Mouse (Mus musculus) v-Abl transformed pro-B cells (cell line): ENCODE data around the gene Plscr4.

ENCODE experiments used
- in situ Hi-C, 2 experiments: fragments of 400-800 bp; cut with MboI; formaldehyde crosslinking; loops; one replicate each; pipeline ENCODE4 v1.15.1; 2025; ENCODE audit not compliant: unreplicated experiment in 2 of 2

Gene Plscr4

DNA sequence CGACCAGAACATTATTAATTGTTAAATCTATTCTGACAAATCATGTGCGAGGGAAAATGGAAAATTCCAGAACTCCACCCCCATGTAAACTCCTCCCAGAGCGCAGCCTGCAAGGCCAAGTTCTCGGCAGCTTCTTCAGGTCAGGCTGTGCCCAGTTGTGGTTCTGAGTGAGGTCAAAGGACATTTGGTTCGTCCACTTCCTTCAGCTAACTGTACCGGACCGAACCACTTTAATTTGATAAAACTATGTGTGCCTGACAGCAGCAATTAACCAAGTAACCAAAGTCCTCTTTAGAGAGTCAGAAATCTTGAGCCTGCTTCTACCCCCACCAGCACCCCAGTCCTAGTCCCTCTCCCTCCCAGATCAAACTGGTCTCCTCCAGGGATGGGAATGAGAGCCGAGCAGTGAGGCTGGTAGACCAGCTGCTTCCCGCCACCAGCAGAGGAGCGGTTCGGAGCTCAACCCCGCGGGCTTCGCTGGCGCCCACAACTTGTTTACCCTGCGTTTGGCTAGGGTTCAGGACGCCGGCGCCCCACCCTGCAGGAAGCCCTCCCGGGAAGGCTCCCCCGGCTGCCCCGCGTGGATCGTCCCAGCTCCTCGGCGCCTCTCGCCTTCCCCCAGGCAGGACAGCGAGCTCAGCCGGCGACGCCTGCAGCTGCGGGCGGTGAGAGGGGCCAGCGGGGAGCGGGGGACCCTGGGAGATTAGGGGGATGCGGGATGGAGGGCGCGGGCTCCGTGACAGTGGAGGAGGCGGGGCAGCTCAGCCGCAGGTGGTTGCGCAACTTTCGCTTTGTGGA lies at the start of gene Plscr4:
Gene Plscr4 (plus strand): TSS at position 113 of the 798 bp plus-strand sequence.
- in situ Hi-C loops, result no loop called here

DNA sequence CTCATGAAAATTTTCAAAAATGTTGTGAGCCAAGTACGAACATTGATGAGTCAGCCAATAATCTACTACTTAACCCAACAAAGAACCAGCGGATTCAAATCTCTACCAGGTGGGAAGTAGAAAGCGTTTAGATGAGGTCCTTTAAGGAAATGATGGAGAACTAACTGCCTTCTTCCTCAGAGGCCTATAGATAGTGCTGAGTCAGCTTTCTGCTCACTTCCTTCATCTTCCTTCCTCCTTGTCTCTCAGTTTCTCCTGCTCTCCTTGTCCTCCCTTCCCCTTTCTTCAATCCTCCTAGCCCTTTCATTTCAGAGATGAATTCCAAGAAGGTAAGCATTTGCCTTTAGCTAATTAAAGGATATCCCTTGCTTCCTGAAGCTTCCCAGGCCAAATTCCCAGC lies 46.9 kb upstream of the Plscr4 start:
- in situ Hi-C loops, result no loop called here

DNA sequence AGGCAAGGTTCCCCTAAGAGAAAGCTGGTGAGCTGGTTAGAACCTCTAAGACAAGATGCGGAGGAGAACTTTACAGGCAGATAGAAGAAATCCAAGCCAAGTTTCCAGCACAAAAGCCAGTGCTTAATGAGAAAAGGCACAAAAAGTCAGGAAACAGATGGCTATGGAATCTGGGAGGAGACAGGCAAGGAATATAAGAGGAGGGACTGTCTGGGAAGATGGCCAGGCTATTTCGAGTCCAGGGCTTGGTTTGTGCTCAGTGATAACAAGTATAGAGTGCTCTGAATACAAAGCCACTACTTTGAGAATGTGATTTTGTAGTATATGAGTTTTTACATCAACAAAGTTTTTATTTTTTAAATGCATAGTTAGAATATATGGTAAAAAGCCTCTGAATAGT lies 45.1 kb upstream of the Plscr4 start:
- in situ Hi-C loops, result no loop called here

DNA sequence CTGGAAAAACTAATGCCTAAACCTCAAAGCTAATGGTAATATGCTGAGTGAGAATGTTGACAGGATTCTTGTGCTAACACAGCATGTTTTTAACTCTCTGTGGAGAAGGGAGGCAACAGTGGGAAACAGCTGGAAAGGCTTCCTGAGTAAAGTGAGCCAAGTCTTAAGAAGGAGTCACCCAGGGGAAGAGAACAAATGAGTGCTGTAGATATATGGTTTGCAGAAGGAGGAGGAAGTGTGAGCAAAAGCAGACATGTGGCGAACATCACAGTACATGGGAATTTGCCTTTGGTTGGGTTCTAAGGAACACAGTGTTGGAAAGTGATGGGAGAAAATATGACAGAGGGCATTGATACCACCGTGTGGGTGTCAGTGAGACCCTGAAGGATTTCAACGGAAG lies 43.5 kb upstream of the Plscr4 start:
- in situ Hi-C loops, result no loop called here

DNA sequence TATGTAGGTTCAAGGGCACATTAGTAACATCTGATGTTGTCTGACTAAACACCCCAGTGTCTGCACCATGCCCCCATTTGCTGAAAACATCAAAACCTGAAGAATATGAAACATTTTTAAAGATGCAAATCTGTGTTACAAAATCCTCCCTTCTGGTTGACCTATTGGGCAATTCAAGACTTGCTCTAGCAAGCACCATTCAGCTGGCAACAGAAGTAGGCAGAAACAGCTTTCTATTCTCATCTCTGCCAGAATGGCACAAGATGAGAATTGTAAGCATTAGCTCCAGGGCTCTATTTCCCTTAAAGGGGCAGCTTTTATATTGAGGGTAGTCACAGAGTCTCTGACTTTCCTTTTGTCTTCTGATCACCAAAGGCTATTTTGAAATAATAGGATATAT lies 19.4 kb upstream of the Plscr4 start:
- in situ Hi-C loops, result no loop called here

DNA sequence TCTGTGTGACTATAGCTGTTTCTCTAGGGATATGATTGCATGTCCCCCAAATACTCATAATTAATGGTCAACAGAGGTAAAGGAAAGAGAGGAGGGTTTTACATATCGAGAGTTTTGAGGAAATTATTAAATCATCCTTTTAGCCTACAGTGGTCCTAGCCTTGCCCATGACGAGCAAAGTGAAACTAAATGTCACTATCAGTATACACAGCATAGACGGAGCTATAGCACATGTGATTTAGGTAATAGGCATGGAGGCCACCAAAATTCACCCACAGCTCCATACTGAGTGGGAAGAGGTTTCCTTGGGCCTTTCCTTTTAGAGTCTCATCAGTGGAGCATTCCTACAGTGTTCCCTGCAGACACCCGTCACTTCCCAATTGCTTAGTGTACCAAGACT lies 15.7 kb upstream of the Plscr4 start:
- in situ Hi-C loops, result no loop called here

DNA sequence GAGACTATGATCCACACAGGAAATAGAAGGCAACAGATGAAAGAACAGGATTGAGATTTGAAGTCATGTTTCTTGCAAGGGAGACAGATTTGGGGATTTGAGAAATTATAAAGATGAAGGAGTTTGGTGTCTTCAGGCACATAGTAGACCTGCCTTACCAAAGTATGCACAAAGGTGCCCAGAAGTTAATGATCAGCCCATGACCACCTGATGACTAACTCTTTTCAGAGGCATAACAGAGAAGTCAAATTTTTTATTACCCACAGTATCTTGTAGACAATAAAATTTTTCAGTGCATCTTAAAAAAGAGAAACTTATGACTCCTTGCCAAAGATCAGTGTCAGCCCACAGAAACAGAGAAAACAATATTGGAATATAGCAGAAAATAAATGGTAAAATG lies 12.6 kb upstream of the Plscr4 start:
- in situ Hi-C loops, result no loop called here

DNA sequence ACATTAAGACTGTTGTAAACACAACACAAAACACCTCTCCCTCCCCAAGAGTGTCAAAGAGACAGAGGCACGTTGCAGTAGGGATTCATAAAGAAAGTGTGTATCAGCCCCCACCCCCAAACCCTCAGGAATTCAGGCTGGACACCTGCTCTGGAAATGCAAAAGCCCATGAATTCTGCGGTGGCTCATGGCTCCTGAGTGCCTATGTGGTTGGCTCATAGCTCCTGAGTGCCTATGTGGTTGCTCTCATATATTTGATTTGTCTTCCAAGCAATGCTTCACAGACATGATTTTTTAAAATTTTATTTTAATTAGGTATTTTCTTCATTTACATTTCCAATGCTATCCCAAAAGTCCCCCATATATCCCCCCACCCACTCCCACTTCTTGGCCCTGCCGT lies 568 bp upstream of the Plscr4 start:
- in situ Hi-C loops, result no loop called here

DNA sequence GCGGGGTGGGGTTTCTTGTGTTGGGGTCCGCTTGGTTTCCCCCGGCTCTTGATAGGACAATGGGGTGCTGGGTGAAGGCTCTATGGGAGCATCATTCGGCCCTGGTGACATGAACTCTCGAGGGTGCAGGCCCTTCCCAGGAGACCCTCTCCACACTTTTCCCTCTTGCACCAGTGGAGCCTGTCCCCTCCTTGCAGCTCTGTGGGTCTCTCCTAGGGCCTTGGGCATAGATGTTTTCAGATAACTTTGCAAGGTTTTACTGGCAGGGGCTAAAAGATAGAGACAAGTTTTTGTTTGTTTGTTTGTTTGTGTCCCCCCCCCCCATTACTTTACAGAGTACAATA lies 858 bp downstream of the Plscr4 start:
- in situ Hi-C loops, result no loop called here

DNA sequence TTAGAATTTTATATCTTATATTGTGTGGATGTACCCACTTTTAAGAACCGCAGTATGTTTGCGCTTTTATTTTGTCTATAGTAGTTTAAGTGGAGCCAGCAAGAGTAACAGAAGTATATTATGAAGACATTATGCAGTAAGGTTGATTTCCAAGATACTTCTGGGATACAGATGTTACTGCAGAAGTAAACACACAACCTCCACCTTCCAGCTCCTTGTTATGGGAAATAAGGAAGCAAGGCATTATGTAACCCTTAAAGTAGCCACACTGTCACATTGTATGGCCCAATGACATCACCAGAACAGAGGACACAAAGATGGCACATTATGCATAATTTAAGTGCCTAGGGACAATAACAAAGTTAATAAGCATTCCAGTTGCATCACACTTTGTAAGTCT lies 1.2 kb downstream of the Plscr4 start:
- in situ Hi-C loops, result no loop called here

DNA sequence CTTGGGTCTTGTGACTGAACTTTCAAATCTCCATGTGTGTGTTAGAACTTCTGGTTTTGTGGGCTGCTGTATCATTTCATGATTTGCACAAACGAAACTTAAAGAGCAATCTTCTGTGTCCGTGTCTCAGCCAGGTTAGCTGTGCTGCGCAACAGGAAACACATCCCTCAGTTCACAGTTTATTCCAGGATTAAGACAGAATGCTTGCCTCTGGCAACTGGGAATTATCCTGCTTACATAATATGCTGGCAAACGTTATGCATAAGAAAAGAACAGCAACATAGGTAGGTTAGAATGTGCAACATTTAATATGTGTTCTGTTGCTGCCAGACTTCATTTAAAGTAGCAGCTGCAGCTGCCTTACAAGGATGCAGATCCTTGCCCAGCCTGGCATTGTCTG lies 10.6 kb downstream of the Plscr4 start:
- in situ Hi-C loops, result no loop called here

DNA sequence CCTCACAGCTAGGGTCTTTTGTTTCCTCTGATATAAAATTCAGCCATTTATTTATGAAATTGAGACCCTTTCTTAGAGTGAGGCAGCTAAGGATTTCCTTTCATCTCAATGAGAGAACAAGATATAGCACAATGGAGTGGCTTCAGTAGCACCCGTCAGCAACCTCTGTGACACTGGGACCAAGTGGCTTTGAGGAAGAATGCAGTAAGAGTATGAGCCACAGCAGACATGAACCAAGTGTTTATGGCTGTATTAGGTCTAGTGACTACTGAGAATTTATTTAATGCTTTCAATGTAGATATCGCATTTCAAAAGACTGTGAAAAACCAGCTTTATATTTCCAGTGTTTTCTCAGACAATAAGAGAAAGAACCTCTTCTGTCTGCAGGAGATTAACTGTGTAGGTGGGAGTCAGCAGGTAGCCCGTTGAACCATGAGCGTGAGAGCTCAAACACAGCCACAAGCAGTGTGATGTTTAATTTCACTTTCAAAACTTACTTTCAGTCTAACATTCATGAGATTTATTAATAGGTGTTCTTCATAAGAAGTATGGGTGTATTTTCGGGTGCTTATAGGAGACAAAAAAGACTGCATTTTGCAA lies 15.2 kb downstream of the Plscr4 start:
- in situ Hi-C loops, result no loop called here

DNA sequence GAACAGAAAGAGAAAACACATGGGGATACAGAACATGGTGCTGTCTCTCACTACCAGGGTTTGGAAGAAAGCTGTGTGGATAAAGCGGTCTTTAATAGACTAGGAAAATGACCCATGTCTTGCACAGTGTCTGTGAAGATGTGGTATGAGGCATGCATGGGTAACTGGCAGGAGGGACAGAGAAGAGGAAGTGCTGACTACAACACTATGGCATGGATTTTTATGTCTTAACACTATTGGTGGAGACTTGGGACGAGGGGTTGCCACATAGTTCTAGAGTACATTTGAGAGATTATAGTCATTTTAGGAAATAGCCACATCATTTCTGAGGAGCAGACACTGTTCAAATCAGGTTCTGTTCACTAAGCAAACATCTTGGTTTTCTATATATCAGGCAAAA lies 16.0 kb downstream of the Plscr4 start:
- in situ Hi-C loops, result no loop called here

DNA sequence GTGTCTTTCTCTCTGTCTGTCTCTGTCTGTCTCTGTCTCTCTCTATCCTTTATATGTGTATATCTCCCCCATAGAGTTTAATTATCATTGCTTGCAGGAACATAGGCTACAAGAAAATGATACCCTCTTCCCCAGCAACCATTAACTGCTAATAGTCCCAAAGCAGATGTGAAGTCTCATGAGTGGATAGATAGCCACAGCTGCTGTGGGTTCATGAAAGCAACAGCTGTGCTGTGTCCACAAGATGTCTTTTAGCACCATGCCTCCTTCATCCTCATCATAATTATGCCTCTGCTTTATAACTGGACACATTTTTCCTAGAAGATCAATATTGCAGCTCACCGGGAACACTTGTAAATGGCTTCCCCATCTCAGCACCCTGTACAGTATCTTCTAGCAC lies 17.1 kb downstream of the Plscr4 start:
- in situ Hi-C loops, result no loop called here

DNA sequence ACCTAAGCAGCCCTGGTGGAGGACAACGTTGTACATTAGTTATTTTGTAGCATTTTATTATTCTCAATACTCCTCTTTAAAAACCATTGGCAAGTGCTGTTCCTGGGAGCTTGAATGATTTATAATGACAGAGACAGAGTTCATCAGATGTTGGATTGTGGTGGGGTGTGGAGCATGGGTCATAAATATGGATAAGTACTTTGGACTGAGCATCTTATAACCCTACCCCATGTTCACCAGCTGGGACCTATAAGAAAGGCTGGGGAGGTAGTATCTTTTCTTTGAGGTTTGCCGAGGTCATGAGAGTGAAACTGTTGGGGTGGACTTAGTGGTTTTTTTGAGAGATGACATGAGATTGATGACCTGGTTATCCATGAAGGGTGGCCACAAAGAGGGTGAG lies 24.5 kb downstream of the Plscr4 start:
- in situ Hi-C loops, result loop anchor here (5.0 to 25.0 kb wide), 4 partner anchors 94 to 229 kb away; no protein-coding TSS in a partner anchor

DNA sequence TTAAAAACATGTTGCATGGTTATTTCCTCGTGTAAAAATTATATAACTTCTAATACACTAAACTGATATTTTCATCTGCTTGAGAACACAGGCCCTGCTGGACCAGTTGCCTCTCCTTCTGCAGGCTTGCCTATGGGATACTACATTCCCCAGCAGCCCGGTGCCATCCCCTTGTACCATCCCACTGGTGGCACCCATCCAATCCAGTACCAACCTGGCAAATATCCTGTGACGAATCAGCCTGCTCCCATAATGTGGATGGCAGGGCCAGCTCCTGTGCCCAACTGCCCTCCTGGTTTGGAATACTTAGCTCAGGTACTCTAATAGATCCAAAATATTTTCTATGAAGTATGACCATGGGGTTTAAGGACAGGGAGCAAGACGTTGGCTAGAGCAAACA lies 25.4 kb downstream of the Plscr4 start:
- in situ Hi-C loops, result loop anchor here (5.0 to 25.0 kb wide), 4 partner anchors 95 to 230 kb away; no protein-coding TSS in a partner anchor

DNA sequence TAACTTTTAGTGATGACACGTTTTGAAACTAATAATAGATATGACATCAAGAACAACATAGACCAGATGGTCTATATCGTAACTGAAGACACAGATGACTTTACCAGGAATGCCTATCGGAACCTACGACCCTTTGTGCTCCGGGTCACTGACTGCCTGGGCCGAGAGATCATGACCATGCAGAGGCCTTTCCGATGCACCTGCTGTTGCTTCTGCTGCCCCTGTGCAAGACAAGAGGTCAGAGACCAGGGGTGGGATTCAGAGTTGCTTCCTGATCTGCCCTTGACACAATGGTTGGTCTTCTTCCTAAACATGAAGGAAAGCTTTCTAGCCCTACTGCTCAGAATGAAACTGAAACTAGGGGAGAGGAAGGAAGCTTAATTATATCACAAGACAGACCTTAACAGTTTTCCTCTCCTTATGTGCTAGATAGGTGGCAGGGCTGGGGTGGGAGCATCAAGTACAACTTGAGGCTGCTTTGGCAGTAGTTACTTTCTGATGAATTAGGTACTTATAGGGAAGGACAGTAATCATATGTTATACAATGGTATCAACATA lies 27.6 kb downstream of the Plscr4 start:
- in situ Hi-C loops, result loop anchor here (5.0 to 25.0 kb wide), 4 partner anchors 97 to 232 kb away; no protein-coding TSS in a partner anchor

DNA sequence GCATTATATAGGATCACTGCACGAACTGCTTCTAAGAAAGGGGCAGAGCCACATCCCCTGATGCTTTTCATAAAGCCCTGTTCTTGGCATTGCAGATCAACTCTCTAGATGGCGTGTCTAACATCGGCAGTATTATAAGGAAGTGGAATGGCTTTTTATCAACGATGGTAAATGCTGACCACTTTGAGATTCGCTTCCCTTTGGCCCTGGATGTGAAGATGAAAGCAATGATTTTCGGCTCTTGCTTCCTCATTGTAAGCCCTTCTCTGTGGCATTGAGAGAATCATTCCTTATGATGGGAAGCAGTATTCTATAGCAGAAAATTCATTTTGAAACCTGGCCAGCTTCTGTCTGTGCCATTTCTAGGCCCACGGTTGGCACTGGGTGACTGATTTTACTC lies 32.7 kb downstream of the Plscr4 start:
- in situ Hi-C loops, result loop anchor here (10.0 to 25.0 kb wide), 3 partner anchors 103 to 345 kb away; no protein-coding TSS in a partner anchor

DNA sequence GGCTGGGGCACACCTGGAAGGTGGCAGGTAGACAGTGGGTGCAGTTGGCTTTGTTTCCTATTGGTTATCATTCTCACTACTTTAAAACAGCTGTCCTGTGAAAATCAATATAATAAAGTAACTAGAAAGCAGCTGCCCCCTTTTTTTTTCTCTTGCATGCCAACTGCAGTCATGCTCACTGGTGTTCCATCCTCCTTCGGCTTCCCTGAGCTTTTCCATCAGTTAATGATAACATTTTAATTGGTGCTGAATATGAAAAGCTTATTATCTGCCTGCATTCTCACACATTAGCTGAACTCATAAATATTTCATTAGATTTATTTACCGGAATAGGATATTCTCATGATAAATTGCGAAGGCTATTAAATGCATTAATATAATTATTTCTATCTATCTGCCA lies 33.1 kb downstream of the Plscr4 start:
- in situ Hi-C loops, result loop anchor here (10.0 to 25.0 kb wide), 2 partner anchors 103 to 346 kb away; no protein-coding TSS in a partner anchor

DNA sequence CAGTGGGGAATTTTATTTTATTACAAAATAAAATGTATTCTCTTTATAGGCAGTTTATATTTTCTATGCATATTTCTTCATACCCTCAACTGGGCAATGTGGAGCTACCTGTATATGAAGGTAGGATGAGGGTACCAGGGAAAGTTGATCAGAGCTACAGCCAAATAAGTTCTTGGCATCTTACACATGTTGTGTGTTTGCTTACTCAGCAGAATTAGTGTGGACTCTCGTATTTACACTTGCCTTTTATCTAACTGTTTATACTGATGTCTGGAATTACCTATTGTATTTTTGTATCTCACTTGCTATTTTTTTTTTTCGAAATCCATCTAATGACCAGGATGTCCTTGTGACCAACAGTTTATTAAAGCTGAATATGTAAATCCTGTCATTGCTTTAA lies 34.1 kb downstream of the Plscr4 start:
- in situ Hi-C loops, result loop anchor here (10.0 to 25.0 kb wide), 2 partner anchors 104 to 346 kb away; no protein-coding TSS in a partner anchor

DNA sequence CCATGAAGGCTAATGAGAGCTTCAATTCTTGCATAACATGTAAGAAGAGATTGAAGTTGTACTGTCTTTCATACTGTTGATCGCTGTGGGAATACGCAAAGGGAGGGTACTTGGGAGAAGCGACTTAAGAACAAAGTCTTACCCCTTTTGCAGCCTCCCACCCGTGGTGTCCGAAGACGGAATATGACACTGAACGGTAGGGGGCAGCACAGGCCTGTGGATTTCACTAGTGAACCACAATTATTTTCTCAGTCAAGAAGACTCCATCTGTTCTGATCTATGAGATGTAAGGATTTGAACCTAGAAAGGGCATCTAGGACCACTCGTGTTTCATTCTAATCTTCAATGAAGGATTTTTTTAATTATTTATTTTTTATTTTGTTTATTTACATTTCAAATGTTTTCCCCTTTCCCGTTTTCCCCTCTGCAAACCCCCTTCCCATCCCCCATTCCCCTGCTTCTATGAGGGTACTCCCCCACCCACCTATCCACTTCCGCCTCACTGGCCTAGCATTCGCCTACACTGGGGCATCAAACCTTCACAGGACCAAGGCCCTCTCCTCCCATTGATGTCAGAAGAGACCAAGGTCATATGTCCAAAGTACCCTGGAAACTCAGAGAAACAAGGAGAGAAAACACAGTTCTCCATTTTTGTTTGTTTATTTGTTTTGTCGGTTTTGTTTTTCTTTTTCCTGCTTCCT lies 42.7 kb downstream of the Plscr4 start:
- in situ Hi-C loops, result loop anchor here (5.0 to 25.0 kb wide), 7 partner anchors 107 to 587 kb away; no protein-coding TSS in a partner anchor
